Comparison of ENCODE assay signal across 14 mouse cellular contexts in the genomic region with DNA sequence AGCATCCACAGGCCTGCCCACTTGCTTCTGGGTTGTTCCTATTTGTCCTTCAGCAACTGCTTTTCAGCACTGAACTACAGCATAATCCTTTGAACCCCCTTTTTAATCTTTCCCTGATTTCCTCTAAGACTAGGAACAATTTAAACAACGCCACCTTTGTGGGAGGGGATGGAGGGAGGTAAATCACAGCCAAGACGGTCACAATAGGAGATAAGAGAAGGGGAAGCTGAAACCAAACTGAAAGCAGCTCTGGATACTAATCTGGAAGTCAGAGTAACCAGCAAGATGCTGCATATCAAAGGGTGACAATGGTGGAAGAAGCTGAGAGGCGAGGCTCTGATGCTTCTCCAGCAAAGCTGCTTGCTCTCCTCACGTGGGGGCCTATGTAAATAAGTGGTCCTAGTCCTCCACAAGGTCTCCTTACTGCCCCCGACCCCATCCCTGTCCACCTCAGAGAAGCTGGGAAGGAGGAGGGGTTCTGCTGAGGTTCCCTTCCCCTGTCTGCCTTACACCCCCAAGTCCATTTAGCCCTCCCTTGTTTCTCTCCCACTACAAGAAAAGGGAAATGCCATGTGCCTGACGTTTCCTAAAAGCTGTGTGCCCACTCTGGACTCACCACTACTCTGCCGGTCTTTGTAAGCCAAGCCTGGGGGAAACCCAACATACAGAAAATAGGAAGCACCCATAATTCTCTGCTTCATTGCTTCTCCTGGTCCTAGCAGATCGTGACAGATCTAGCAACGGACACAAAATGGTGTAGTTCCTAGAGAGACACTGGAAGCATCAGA. TPM values are rescaled to one million over a fixed set of nuclear protein-coding genes. Genes with fewer than 3 reads are reported as not detected.
A peak's percentile ranks its signal among the peaks of the same experiment; 100 is the strongest.
DNase-seq lines count a peak whose midpoint lies in the region; ATAC-seq and TF ChIP-seq lines count a peak whose summit lies in the region.
"Had no signal": no experiment of that assay in that cellular context is flagged by ENCODE, and none has a peak within 500 bp of the region (broad histone marks: within the 10 kb centered on the region; RNA-seq: fewer than 3 reads in every experiment).

No protein-coding gene starts in this region.

- WGBS in hindbrain, embryonic 14.5 days: 61% methylated on average over 9 of the region's 9 CpGs
- 58% methylated on average over 9 of the region's 9 CpGs for WGBS in hindbrain, embryonic 12.5 days
- WGBS in stomach, embryonic 14.5 days: 49% methylated on average over 9 of the region's 9 CpGs
- WGBS in stomach, postnatal 0 days: 58% methylated on average over 9 of the region's 9 CpGs
- WGBS in limb, embryonic 10.5 days: 55% methylated on average over 9 of the region's 9 CpGs

- H3K9ac ChIP-seq in hindbrain, embryonic 14.5 days: no peak overlapping the region
- no peak overlapping the region for H3K9ac ChIP-seq in hindbrain, embryonic 12.5 days
- no peak overlapping the region for H3K9ac ChIP-seq in stomach, embryonic 14.5 days (replicated peaks; ENCODE audit: low read depth, low read length)
- no peak overlapping the region for H3K9ac ChIP-seq in stomach, postnatal 0 days (ENCODE audit: low read length)
- H3K9ac ChIP-seq: liver, embryonic 15.5 days; neural tube, embryonic 12.5 days had no signal

- no peak for TF ChIP-seq EP300 in stomach, postnatal 0 days (optimal IDR thresholded peaks at IDR 0.05)

- DNase-seq in hindbrain, embryonic 14.5 days (ENCODE audit: low spot score): no peak
- DNase-seq in stomach, postnatal 0 days (ENCODE audit: low spot score): no peak
- DNase-seq in limb, embryonic 10.5 days (ENCODE audit: low spot score): no peak
- DNase-seq in right cerebral cortex, postnatal 25 days: no peak
- DNase-seq: adrenal gland, postnatal 10 days; cerebellum, adult 9-10 months had no signal

- H3K36me3 ChIP-seq in hindbrain, embryonic 14.5 days (replicated peaks; ENCODE audit: control insufficient read depth, insufficient read depth): no peaks in the 10 kb centered on the region
- H3K36me3 ChIP-seq in hindbrain, embryonic 12.5 days: no peaks in the 10 kb centered on the region
- no peaks in the 10 kb centered on the region for H3K36me3 ChIP-seq in stomach, embryonic 14.5 days (ENCODE audit: control insufficient read depth, insufficient read depth, low read length)
- H3K36me3 ChIP-seq in stomach, postnatal 0 days (ENCODE audit: control insufficient read depth, insufficient read depth, low read length): no peaks in the 10 kb centered on the region
- H3K36me3 ChIP-seq in limb, embryonic 10.5 days: peaks cover 17% of the 10 kb centered on the region
- H3K36me3 ChIP-seq: G1E; liver, embryonic 15.5 days; neural tube, embryonic 12.5 days had no signal

- H3K4me2 ChIP-seq in hindbrain, embryonic 14.5 days (replicated peaks): no peak overlapping the region
- H3K4me2 ChIP-seq in hindbrain, embryonic 12.5 days (replicated peaks): no peak overlapping the region
- H3K4me2 ChIP-seq in stomach, embryonic 14.5 days (replicated peaks; ENCODE audit: low read depth, low read length): no peak overlapping the region
- H3K4me2 ChIP-seq in stomach, postnatal 0 days (replicated peaks; ENCODE audit: low read depth): no peak overlapping the region
- H3K4me2 ChIP-seq: liver, embryonic 15.5 days; neural tube, embryonic 12.5 days had no signal

- H3K27ac ChIP-seq in hindbrain, embryonic 14.5 days: peak overlapping the region; percentile 48
- H3K27ac ChIP-seq in hindbrain, embryonic 12.5 days: no peak overlapping the region
- H3K27ac ChIP-seq in stomach, embryonic 14.5 days (ENCODE audit: low read length): peak overlapping the region; percentile 58; the same call in 1 of the 2 replicates
- H3K27ac ChIP-seq in stomach, postnatal 0 days (replicated peaks): no peak overlapping the region; the same call in 1 of the 2 replicates
- peak overlapping the region; percentile 88 for H3K27ac ChIP-seq in limb, embryonic 10.5 days
- H3K27ac ChIP-seq: neural tube, embryonic 12.5 days had no signal

- no peaks in the 10 kb centered on the region for H3K27me3 ChIP-seq in hindbrain, embryonic 14.5 days (ENCODE audit: control insufficient read depth, insufficient read depth, low read length)
- H3K27me3 ChIP-seq in hindbrain, embryonic 12.5 days: no peaks in the 10 kb centered on the region
- H3K27me3 ChIP-seq in stomach, embryonic 14.5 days (ENCODE audit: control insufficient read depth, insufficient read depth, low read length): no peaks in the 10 kb centered on the region
- no peaks in the 10 kb centered on the region for H3K27me3 ChIP-seq in stomach, postnatal 0 days (ENCODE audit: control insufficient read depth, insufficient read depth, low read length)
- no peaks in the 10 kb centered on the region for H3K27me3 ChIP-seq in limb, embryonic 10.5 days (ENCODE audit: low read depth, poor library complexity, severe bottlenecking)
- H3K27me3 ChIP-seq: liver, embryonic 15.5 days; neural tube, embryonic 12.5 days had no signal

- H3K4me1 ChIP-seq in hindbrain, embryonic 14.5 days (replicated peaks; ENCODE audit: control insufficient read depth, insufficient read depth, low read length): peaks cover 24% of the 10 kb centered on the region
- peaks cover 22% of the 10 kb centered on the region for H3K4me1 ChIP-seq in hindbrain, embryonic 12.5 days
- peaks cover 47% of the 10 kb centered on the region for H3K4me1 ChIP-seq in stomach, embryonic 14.5 days (ENCODE audit: control insufficient read depth, insufficient read depth, low read length)
- H3K4me1 ChIP-seq in stomach, postnatal 0 days (replicated peaks; ENCODE audit: control insufficient read depth, insufficient read depth): peaks cover 9% of the 10 kb centered on the region
- peaks cover 88% of the 10 kb centered on the region for H3K4me1 ChIP-seq in limb, embryonic 10.5 days

- no peak for ATAC-seq in hindbrain, embryonic 14.5 days (ENCODE audit: low FRiP score)
- ATAC-seq in hindbrain, embryonic 12.5 days (ENCODE audit: low FRiP score): no peak
- ATAC-seq in stomach, embryonic 14.5 days (ENCODE audit: insufficient number of reproducible peaks, insufficient read depth, low FRiP score, low read depth): no peak
- no peak for ATAC-seq in stomach, postnatal 0 days (ENCODE audit: low FRiP score, low TSS enrichment)
- no peak for ATAC-seq in cerebellum, adult (ENCODE audit: insufficient number of reproducible peaks, low FRiP score, low TSS enrichment)

- no peak for TF ChIP-seq CTCF in stomach, postnatal 0 days (IDR thresholded peaks at IDR 0.05; ENCODE audit: low read depth)

- H3K9me3 ChIP-seq in hindbrain, embryonic 14.5 days (ENCODE audit: control insufficient read depth, low read length): no peaks in the 10 kb centered on the region
- H3K9me3 ChIP-seq in hindbrain, embryonic 12.5 days (replicated peaks): no peaks in the 10 kb centered on the region
- H3K9me3 ChIP-seq in stomach, embryonic 14.5 days (ENCODE audit: control insufficient read depth, low read depth, low read length): no peaks in the 10 kb centered on the region
- H3K9me3 ChIP-seq in stomach, postnatal 0 days (ENCODE audit: control insufficient read depth, low read length): no peaks in the 10 kb centered on the region
- no peaks in the 10 kb centered on the region for H3K9me3 ChIP-seq in limb, embryonic 10.5 days (replicated peaks)
- H3K9me3 ChIP-seq: G1E; liver, embryonic 15.5 days; neural tube, embryonic 12.5 days had no signal

- H3K4me3 ChIP-seq in hindbrain, embryonic 14.5 days (replicated peaks; ENCODE audit: low read length): no peak overlapping the region
- no peak overlapping the region for H3K4me3 ChIP-seq in hindbrain, embryonic 12.5 days
- H3K4me3 ChIP-seq in stomach, embryonic 14.5 days (ENCODE audit: low read depth, low read length): no peak overlapping the region
- no peak overlapping the region for H3K4me3 ChIP-seq in stomach, postnatal 0 days (ENCODE audit: low read depth, low read length)
- H3K4me3 ChIP-seq in limb, embryonic 10.5 days: no peak overlapping the region
- H3K4me3 ChIP-seq: erythroblast, embryonic 14.5 days; liver, embryonic 15.5 days; neural tube, embryonic 12.5 days had no signal

RNA-seq across cellular contexts. Expression of a gene that starts 27.9 kb away (rescaled TPM):
- polyA plus RNA-seq in hindbrain, embryonic 14.5 days (2014; fragmentation: Nextera tagmentation; extraction: Ambion mirVana): 9.0 and 9.2 TPM in 2 replicates
- polyA plus RNA-seq in hindbrain, embryonic 12.5 days (2016; fragmentation: Nextera tagmentation; extraction: Ambion mirVana): 19.7 and 23.4 TPM in 2 replicates
- polyA plus RNA-seq in stomach, embryonic 14.5 days (2014; fragmentation: Nextera tagmentation; extraction: Ambion mirVana): 21.5 and 23.1 TPM in 2 replicates
- 8.0 and 8.6 TPM in 2 replicates for polyA plus RNA-seq in stomach, postnatal 0 days (2015; fragmentation: Nextera tagmentation; extraction: Ambion mirVana)
- 30.4 and 42.2 TPM in 2 replicates for polyA plus RNA-seq in limb, embryonic 10.5 days (2016; fragmentation: Nextera tagmentation; extraction: Ambion mirVana)

RNA-seq across cellular contexts. Expression of a gene that starts 46.7 kb away (rescaled TPM):
- polyA plus RNA-seq in hindbrain, embryonic 14.5 days (2014; fragmentation: Nextera tagmentation; extraction: Ambion mirVana): 0.39 and 0.81 TPM in 2 replicates
- 0.10 and 0.22 TPM in 2 replicates for polyA plus RNA-seq in hindbrain, embryonic 12.5 days (2016; fragmentation: Nextera tagmentation; extraction: Ambion mirVana)
- 0.13 TPM in 1 of 2 replicates, not detected in the other for polyA plus RNA-seq in stomach, embryonic 14.5 days (2014; fragmentation: Nextera tagmentation; extraction: Ambion mirVana)
- polyA plus RNA-seq in stomach, postnatal 0 days (2015; fragmentation: Nextera tagmentation; extraction: Ambion mirVana): 0.28 TPM in 1 of 2 replicates, not detected in the other
- polyA plus RNA-seq in limb, embryonic 10.5 days (2016; fragmentation: Nextera tagmentation; extraction: Ambion mirVana): 0.21 and 0.29 TPM in 2 replicates
- polyA plus RNA-seq: erythroblast, embryonic 14.5 days; G1E; liver, embryonic 15.5 days; small intestine, adult 2 months had no signal

RNA-seq across cellular contexts. Expression of a gene that starts 47.5 kb away (rescaled TPM):
- polyA plus RNA-seq in hindbrain, embryonic 14.5 days (2014; fragmentation: Nextera tagmentation; extraction: Ambion mirVana): 84.7 and 89.6 TPM in 2 replicates
- polyA plus RNA-seq in hindbrain, embryonic 12.5 days (2016; fragmentation: Nextera tagmentation; extraction: Ambion mirVana): 82.3 and 83.3 TPM in 2 replicates
- 57.3 and 57.5 TPM in 2 replicates for polyA plus RNA-seq in stomach, embryonic 14.5 days (2014; fragmentation: Nextera tagmentation; extraction: Ambion mirVana)
- polyA plus RNA-seq in stomach, postnatal 0 days (2015; fragmentation: Nextera tagmentation; extraction: Ambion mirVana): 16.1 and 18.3 TPM in 2 replicates
- 59.3 and 71.2 TPM in 2 replicates for polyA plus RNA-seq in limb, embryonic 10.5 days (2016; fragmentation: Nextera tagmentation; extraction: Ambion mirVana)

RNA-seq across cellular contexts. Expression of a gene that starts 50.3 kb away (rescaled TPM):
- polyA plus RNA-seq in hindbrain, embryonic 14.5 days (2014; fragmentation: Nextera tagmentation; extraction: Ambion mirVana): 262 and 272 TPM in 2 replicates
- 271 and 274 TPM in 2 replicates for polyA plus RNA-seq in hindbrain, embryonic 12.5 days (2016; fragmentation: Nextera tagmentation; extraction: Ambion mirVana)
- polyA plus RNA-seq in stomach, embryonic 14.5 days (2014; fragmentation: Nextera tagmentation; extraction: Ambion mirVana): 317 and 355 TPM in 2 replicates
- polyA plus RNA-seq in stomach, postnatal 0 days (2015; fragmentation: Nextera tagmentation; extraction: Ambion mirVana): 469 and 479 TPM in 2 replicates
- polyA plus RNA-seq in limb, embryonic 10.5 days (2016; fragmentation: Nextera tagmentation; extraction: Ambion mirVana): 272 and 296 TPM in 2 replicates

Comparison
In these comparisons a context has a peak if more than half of its experiments do, and no peak if none do; other contexts are left out.
1. H3K27ac ChIP-seq: peak in hindbrain, embryonic 14.5 days (single experiment), stomach, embryonic 14.5 days (single experiment) and limb, embryonic 10.5 days (single experiment); none in hindbrain, embryonic 12.5 days (single experiment) and stomach, postnatal 0 days (single experiment).